Mouse (Mus musculus) spleen, adult 2 months (tissue): ENCODE results near the gene Polr1d.

Experiments
- CTCF ChIP-seq: fragments of 200-500 bp; IDR thresholded peaks from 2 replicates; pipeline ENCODE4 v1.5.1; 2011; ENCODE audit warnings: mild to moderate bottlenecking, inconsistent platforms; ENCODE audit not compliant: insufficient read depth, insufficient read length, insufficient replicate concordance; ENCODE audit errors: extremely low read depth
- POLR2A ChIP-seq: fragments of 200-500 bp; IDR thresholded peaks from 2 replicates; pipeline ENCODE4 v1.6.1; 2011; ENCODE audit warnings: low read depth, low read length, inconsistent platforms

- TF ChIP-seq POLR2A (no peak), CTCF (no peak)
Observed at GRCm38 (mm10) chr5:147096586-147096985, 19.7 kb downstream of the Polr1d start.
